Mouse (Mus musculus) cerebellum, adult 2 months (tissue): ENCODE measurements around the gene Gm29776. TPM values are rescaled to one million over a fixed set of nuclear protein-coding genes. Genes with fewer than 3 reads are reported as not detected.

ENCODE experiments used
- DNase-seq, 2 experiments: peaks; one replicate each; pipeline ENCODE4 v3.0.0; 2021
- H3K27ac ChIP-seq: fragments of 200-500 bp; 2 replicates; pipeline ENCODE4 v1.5.1; 2012; ENCODE audit warnings: low read length, control low read depth, inconsistent platforms; ENCODE audit not compliant: insufficient read depth
- H3K27me3 ChIP-seq: fragments of 200-500 bp; 2 replicates; pipeline ENCODE4 v1.6.1; 2012; ENCODE audit warnings: inconsistent platforms, mild to moderate bottlenecking, low read length, moderate library complexity; ENCODE audit not compliant: control insufficient read depth, insufficient read depth
- H3K4me1 ChIP-seq: fragments of 200-500 bp; 2 replicates; pipeline ENCODE4 v1.6.1; 2011; ENCODE audit warnings: low read length; ENCODE audit not compliant: control insufficient read depth, insufficient read depth
- H3K4me3 ChIP-seq: fragments of 200-500 bp; replicated peaks from 2 replicates; pipeline ENCODE3; 2011; ENCODE audit warnings: mild to moderate bottlenecking, low read depth, low read length, control low read depth; ENCODE audit not compliant: insufficient read depth
- CTCF ChIP-seq: fragments of 200-500 bp; IDR thresholded peaks from 2 replicates; pipeline ENCODE4 v1.5.1; 2011; ENCODE audit warnings: low read depth, mild to moderate bottlenecking, control low read depth, low read length, moderate library complexity, borderline replicate concordance; ENCODE audit not compliant: insufficient read depth
- POLR2A ChIP-seq: fragments of 200-500 bp; IDR thresholded peaks from 2 replicates; pipeline ENCODE4 v1.6.1; 2011; ENCODE audit warnings: low read length, control low read depth, borderline replicate concordance; ENCODE audit not compliant: insufficient read depth
- WGBS: fragments of 180-500 bp; shearing (Covaris S2); methylation state at CpG from one replicate; pipeline ENCODE4 v1.1.7; 2018; 5-methylcytosine and 5-hydroxymethylcytosine counted together
- polyA plus RNA-seq: library from polyadenylated mRNA; depleted of rRNA; stranded (reverse); fragments of >200 nt; gene quantifications from 2 replicates; pipeline ENCODE4 v1.2.3, GENCODE M21; 2012

Gm29776 gene
- polyA plus RNA-seq, 1 experiment: 0.03 TPM

DNA sequence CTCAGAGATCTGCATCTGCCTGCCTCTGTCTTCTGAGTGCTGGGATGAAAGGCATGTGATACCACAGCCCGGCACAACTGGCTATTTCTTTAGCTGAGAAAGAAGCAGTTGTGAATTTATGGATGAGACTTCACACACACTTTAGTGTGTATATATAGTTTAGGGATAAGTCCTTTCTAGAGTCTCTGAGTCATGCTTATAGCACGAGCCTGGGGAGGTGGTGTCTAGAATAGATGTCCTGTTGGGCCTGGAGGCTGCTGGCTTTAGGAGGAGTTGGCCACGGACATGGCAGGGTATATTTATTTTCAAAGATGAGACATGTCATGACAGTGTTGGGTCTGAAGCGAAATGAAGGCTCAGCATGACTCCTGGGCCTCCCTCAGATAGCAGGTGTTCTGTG lies 35.4 kb upstream of the Gm29776 start:
- TF ChIP-seq POLR2A: no peak
- no peak for TF ChIP-seq CTCF
- Histone ChIP-seq H3K4me1 (peaks cover 37% of the 10 kb centered on the region), H3K27me3 (no peaks in the 10 kb centered on the region), H3K27ac (no peak overlapping the region), H3K4me3 (no peak overlapping the region)
- 32% methylated on average over 4 of the region's 4 CpGs for WGBS
- DNase-seq: no peak

DNA sequence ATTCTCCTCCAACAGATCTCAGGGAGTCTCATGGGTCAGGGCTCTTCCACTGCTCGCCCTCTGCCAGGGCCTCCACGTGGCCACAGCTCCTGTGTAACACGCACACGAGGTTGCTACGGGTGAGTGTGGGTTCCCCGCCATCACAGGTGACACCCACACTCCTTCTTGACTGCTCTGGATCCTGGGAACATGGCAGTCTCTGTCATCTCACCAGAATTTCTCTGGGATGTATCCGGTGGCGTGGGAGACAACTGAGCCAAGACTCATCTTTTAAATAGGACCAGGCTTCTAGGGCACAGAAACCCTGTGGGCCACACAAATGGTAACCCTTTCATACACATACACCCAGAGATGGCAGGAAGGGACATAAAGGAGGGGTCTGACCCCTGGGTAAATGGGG lies 33.6 kb upstream of the Gm29776 start:
- 80% methylated on average over 8 of the region's 8 CpGs for WGBS
- Histone ChIP-seq H3K27me3 (no peaks in the 10 kb centered on the region), H3K27ac (no peak overlapping the region), H3K4me3 (no peak overlapping the region), H3K4me1 (peaks cover 37% of the 10 kb centered on the region)
- TF ChIP-seq POLR2A (no peak), CTCF (no peak)
- no peak for DNase-seq

DNA sequence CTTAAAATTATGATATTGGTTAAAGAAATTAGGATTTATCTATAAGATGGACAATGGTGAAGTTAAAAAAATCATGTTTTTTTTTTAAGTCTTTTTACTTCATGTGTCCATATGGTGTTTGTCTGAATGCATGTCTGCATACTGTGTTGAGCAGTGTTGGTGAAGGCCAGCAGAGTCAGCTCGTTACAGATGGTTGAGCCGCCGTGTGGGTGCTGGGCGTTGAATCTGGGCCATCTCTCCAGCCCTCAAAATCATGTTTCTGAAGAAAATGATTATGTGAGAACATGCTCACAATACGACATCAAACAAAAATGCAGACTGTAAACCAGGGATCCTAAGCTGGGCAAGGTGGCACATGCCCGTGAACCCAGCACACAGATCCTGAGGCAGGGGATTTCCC lies 31.7 kb upstream of the Gm29776 start:
- DNase-seq: peak; percentile 62 to 75
- no peaks in the 10 kb centered on the region for H3K27me3 ChIP-seq
- peaks cover 35% of the 10 kb centered on the region for H3K4me1 ChIP-seq
- H3K27ac ChIP-seq: peak overlapping the region; percentile 36
- WGBS: 12% methylated on average over 6 of the region's 6 CpGs
- no peak overlapping the region for H3K4me3 ChIP-seq
- TF ChIP-seq POLR2A (no peak), CTCF (no peak)

DNA sequence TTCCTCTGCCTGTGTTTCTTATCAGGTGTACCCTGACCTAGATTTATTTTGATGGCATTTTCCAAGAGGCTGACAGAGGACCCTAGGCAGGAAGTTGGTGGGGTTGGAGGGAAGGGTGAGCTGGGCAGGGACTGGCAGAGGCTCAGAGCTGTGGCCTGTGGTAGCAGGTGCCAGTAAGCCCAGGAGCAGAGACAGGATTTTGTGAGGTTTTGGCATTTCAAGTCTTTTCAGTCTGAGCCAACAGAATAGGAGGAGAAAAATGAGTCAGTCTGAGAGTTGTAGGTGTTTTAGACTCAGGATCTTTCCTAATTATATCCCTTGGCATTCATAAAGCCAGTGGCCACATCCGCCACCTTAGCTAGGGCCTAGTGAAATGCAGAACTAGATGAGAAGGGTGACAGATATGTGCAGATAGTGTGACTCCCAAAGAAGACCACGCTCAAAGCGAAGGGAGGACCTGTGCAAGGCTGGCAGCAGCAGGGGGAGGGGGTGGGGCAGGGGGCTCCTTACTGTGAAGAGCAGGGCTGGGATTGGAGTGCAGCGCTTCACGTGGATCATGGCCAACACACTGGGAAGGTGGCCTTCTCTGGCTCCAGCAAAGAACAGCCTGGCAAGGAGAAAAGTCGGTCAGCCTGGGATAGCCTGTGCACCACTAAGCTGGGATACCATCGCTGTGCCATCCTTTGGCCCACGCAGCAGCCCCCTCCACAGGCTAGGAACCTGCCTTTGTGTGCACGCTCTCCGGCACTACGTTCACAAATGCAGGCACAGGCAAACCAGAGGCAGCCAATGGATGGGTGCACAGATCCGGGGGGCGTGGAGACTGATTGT lies 30.4 kb upstream of the Gm29776 start:
- peak; percentile 55 to 65 for DNase-seq
- H3K4me1 ChIP-seq: peaks cover 26% of the 10 kb centered on the region
- H3K4me3 ChIP-seq: no peak overlapping the region
- H3K27ac ChIP-seq: peak overlapping the region; percentile 93
- H3K27me3 ChIP-seq: no peaks in the 10 kb centered on the region
- 17% methylated on average over 13 of the region's 13 CpGs for WGBS
- no peak for TF ChIP-seq CTCF
- no peak for TF ChIP-seq POLR2A

DNA sequence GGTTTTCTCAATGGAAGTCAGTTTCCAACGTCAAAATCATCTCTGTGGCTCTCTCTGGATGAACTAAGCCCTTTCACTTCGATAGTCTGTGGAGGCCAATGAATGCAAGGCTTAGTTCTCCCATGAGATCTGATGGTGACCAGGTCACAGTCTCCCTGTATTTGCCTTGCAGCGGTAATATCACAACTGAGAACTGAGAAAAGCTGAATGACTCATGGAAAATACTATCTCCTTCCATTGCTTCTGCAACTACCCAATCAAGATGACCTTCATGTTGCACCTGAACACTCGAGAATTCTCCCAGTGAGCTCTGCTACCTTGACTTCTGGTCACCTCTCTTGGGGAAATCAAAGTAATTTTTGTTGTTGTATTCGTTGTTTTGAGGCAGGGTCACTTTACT lies 28.9 kb upstream of the Gm29776 start:
- DNase-seq: no peak
- H3K4me1 ChIP-seq: peaks cover 34% of the 10 kb centered on the region
- H3K4me3 ChIP-seq: no peak overlapping the region
- no peaks in the 10 kb centered on the region for H3K27me3 ChIP-seq
- no peak overlapping the region for H3K27ac ChIP-seq
- 78% methylated on average over 5 of the region's 5 CpGs for WGBS
- TF ChIP-seq POLR2A (no peak), CTCF (no peak)

DNA sequence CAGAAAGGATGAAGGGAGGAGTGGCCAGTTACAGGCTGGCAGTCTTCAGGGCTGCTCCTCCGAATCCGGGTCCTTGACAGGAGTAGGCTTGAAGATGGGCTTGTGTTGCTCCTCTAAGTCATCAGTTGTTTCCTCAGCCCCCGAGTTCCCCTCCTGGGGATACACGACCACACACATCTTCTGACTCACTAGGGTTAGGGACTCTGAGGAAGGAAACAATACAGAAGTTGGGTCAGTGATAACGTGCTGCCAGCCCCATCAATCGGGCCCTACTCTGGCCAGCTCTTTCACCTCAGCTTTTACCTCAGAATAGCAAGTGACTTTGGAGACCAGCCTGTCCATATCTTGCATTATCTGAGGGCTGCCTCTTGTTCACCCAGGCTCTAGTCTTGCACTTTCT lies 25.4 kb upstream of the Gm29776 start:
- 88% methylated on average over 6 of the region's 6 CpGs for WGBS
- H3K4me3 ChIP-seq: no peak overlapping the region
- no peak for DNase-seq

DNA sequence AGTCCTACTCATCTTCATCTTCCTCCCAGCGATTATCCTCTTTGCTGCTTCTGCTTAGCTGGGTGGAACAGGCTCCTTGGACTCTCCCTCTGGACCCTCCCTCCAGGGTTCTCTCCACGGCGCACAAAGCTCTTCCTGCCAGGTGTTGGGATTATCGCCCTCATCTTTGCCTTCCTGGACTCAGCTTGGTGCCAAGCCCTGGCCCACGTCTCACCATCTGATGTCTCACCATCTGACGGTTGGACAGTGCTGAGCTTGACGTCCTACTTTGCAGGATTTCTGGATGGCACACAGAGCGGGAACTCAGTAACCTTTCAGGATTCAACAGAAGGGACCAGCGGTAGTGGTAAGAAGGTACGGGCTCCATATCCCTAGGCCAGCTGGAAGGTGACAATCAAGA lies 23.1 kb upstream of the Gm29776 start:
- 13% methylated on average over 10 of the region's 10 CpGs for WGBS
- Histone ChIP-seq H3K4me3 (no peak overlapping the region), H3K27ac (peak overlapping the region; percentile 68), H3K4me1 (peaks cover 21% of the 10 kb centered on the region), H3K27me3 (no peaks in the 10 kb centered on the region)
- TF ChIP-seq CTCF: no peak
- TF ChIP-seq POLR2A: no peak
- DNase-seq: peak; percentile 65 to 79

More for the DNA sequence above, 25.4 kb upstream of the Gm29776 start:
- no peaks in the 10 kb centered on the region for H3K27me3 ChIP-seq
- H3K27ac ChIP-seq: no peak overlapping the region
- H3K4me1 ChIP-seq: peaks cover 26% of the 10 kb centered on the region
- TF ChIP-seq CTCF (no peak), POLR2A (no peak)
